Mouse (Mus musculus): Measurements from ENCODE around the gene Lrrc8a. TPM values are rescaled to one million over a fixed set of nuclear protein-coding genes. Genes with fewer than 3 reads are reported as not detected.
A peak's percentile ranks its signal among the peaks of the same experiment; 100 is the strongest.

The Lrrc8a gene
- total RNA-seq (2022) = 10 to 100 TPM; 13.2 to 20.1 (median 15.3) TPM

- peak; percentile 100 for DNase-seq (ENCODE audit: low spot score in 2 of 2)
Measured at GRCm38 (mm10) chr2:30237199-30237880, at the start of gene Lrrc8a. Gene Lrrc8a, plus strand, starts transcription at chr2:30237715.

DNA sequence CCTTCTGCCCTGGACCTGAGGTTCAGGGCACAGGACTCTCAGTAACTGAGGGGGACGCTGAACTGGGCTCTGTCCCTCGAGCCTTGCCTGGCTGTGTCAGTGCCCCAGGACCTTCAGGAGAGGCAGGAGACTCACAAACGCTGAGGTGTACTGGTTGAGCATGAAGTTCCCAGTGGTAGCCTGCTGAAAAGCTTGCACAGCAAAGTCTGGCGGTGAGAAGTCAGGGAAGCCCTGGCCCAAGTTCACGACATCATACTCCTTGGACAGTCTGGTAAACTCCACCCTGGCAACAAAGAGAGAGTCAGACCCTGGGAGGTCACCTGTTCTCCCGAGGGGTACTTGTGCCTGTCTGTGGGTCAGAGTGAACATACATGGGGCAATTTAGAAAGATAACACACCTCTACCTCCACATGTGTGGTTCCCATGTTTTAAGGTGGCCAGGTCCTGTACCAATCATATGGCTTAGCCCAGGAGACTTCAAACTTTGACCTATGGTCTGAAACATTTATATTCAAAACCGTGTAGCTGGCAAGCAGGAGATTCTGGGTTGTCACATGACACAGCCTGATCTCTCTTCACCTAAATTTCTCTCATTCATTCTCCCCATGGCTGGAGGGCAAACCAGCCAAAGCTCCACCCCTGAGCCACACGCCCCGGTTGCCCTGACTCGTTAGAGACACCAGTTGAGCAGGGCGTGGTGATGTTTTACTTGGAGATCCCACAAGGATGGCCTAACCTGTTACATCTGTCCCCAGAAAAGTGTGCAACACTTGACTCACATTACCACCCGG lies 45.5 kb upstream of the Lrrc8a start:
- no peak for DNase-seq (ENCODE audit: low spot score in 2 of 2)

- no peak for DNase-seq (ENCODE audit: low spot score in 2 of 2)
Measured at GRCm38 (mm10) chr2:30194656-30195055, 42.9 kb upstream of the Lrrc8a start.

- no peak for DNase-seq (ENCODE audit: low spot score in 2 of 2)
Measured at GRCm38 (mm10) chr2:30198021-30198420, 39.5 kb upstream of the Lrrc8a start.

- no peak for DNase-seq (ENCODE audit: low spot score in 2 of 2)
Measured at GRCm38 (mm10) chr2:30199984-30200383, 37.5 kb upstream of the Lrrc8a start.

DNA sequence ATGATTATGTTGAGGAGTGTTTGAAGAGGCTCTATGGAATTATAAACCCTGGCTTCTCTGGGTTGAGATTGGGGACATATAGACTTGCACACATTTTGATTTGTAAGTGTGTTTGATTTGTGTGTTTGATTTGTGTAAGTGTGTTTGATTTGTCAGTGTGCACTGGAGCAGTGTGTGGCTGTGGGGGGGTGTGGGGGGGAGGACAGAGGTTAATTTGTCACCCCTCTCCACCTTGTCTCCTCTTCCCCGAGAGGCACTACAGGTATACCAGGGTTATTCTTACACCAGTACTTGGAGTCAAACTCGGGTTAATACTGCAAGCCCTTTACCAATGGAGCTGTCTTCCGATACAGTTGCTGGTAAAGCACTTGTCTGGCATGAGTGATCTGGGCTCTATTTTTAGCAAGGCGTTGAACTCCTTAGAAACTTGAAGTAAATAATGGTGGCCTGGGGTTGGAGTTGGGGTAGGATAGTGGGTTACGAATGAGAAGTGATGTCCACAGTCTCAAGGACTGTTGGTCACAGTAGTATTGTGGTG lies 37.1 kb upstream of the Lrrc8a start:
- no peak for DNase-seq (ENCODE audit: low spot score in 2 of 2)

DNA sequence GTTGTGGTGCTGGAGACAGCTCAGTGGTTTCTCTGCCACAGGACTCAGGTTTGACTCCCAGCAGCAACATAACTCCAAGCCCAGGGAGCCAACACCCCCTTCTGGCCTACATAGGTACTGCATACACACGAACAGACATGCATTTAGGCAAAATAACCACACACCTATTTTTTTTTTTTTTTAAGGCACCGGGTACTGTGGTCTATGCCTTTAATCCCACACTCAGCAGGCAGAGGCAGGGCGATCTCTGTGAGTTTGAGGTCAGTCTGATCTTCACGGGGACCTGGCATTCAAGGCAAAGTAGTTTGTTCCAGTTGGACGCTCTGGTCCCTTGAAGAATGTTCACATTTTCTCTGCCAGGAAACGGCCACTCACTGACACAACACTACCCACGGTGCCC lies 34.1 kb upstream of the Lrrc8a start:
- DNase-seq (ENCODE audit: low spot score in 2 of 2) = no peak

- no peak for DNase-seq (ENCODE audit: low spot score in 2 of 2)
Measured at GRCm38 (mm10) chr2:30205255-30205628, 32.3 kb upstream of the Lrrc8a start.

DNA sequence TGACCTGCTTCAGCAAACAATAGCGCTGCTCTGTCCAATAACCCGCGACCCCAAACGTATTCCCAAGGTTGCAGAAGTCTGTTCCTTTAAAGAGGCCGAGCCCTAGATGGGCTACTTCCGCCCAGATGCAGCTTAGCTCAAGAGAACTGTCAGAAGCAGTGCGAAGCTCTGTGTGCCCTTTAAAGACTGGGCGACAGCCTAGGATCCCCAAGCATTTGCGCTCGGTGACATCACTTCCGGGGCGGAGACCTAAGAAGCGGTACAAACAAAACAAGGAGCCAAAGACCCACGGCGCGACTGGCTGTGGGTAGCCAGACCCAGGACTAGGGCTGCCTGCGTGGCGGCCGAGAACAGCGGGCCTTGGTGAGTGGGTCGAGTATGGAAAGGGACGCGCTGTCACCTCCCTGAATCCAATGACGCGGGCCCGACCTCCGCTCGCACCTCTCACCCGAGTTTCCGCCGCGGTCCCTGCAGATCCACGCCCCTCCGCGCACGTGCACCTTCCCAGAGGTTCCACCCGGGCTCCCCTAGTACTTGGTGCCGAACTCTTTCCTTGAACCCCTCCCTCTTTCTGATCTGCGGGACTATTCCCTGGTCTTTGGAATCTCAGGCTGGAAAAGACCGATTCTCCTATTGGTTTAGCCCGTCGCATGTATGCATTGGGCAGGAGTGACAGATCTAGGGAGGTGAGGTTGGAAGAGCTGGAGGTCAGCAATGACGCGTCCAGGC lies 31.7 kb upstream of the Lrrc8a start, which contains the start of gene Kyat1:
TSS of gene Kyat1 (minus strand) at position 219 of the 729 bp plus-strand sequence.
- peak; percentile 92 for DNase-seq (ENCODE audit: low spot score in 2 of 2)

DNA sequence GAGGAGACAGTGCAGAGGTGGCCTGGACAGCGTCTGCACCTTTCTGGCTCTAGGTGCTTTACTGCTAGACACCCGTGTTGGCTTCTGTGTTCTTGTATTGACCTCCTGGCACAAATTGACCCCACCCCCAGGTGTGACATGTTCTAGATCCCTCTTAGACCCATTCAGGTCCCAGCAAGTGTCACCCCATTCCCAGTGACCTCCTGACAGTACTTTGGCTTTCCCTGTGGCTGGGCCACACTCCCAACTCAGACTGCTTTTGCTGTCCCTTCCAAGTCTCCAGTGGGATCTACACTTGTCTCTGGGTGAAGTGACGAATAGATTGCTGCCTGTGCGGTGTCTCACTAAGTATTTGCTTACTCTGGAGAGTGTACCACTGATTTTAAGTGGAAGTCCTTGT lies 30.1 kb upstream of the Lrrc8a start:
- DNase-seq (ENCODE audit: low spot score in 2 of 2) = no peak

- DNase-seq (ENCODE audit: low spot score in 2 of 2) = no peak
Measured at GRCm38 (mm10) chr2:30207886-30208285, 29.6 kb upstream of the Lrrc8a start.

GRCm38 (mm10) chr2:30211408-30212168 lies 25.9 kb upstream of the Lrrc8a start:
- DNase-seq (ENCODE audit: low spot score in 2 of 2) = no peak

GRCm38 (mm10) chr2:30212169-30212545 lies 25.4 kb upstream of the Lrrc8a start:
- no peak for DNase-seq (ENCODE audit: low spot score in 2 of 2)

DNA sequence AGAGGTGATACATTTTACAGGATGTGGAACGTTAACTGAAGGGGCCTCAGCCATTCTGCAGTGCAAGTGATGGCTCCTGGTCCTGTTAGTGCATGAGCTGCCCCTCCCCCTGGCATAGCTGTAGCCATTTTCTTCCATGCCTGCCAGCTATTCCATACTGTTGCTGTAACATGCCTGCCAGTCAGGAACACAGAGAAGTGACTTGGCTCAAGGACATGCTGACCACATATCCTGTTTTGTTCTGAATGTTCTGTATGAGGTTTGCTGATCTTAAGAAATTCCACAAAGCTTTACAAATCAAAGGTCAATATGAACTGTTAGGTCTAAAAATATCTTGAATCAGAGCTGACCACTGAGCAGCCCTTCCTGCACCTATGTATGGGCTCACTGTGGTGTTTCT lies 24.6 kb upstream of the Lrrc8a start:
- DNase-seq (ENCODE audit: low spot score in 2 of 2) = no peak

GRCm38 (mm10) chr2:30214745-30215144 lies 22.8 kb upstream of the Lrrc8a start:
- DNase-seq (ENCODE audit: low spot score in 2 of 2) = no peak

GRCm38 (mm10) chr2:30215493-30215892 lies 22.0 kb upstream of the Lrrc8a start:
- no peak for DNase-seq (ENCODE audit: low spot score in 2 of 2)

- no peak for DNase-seq (ENCODE audit: low spot score in 2 of 2)
Measured at GRCm38 (mm10) chr2:30216293-30216692, 21.2 kb upstream of the Lrrc8a start.

DNA sequence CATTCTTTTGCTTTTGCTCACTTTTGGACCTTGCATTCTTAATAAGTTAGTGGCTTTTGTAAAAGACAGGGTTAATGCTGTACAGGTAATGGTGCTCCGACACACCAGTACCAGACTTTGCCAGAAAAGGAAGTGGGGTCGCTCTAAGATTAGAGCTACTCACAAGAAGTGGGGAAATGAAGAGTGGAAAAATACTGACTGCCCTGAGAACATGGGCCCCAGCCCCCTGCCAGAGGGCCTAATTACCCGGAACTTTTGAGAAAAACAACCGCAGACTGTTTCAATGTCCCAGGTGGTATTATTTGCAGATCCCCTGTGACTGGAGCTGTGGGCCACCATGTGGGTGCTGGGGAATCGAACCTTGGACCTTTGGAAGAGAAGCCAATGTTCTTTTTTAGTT lies 1.9 kb upstream of the Lrrc8a start:
- DNase-seq (ENCODE audit: low spot score in 2 of 2) = no peak

DNA sequence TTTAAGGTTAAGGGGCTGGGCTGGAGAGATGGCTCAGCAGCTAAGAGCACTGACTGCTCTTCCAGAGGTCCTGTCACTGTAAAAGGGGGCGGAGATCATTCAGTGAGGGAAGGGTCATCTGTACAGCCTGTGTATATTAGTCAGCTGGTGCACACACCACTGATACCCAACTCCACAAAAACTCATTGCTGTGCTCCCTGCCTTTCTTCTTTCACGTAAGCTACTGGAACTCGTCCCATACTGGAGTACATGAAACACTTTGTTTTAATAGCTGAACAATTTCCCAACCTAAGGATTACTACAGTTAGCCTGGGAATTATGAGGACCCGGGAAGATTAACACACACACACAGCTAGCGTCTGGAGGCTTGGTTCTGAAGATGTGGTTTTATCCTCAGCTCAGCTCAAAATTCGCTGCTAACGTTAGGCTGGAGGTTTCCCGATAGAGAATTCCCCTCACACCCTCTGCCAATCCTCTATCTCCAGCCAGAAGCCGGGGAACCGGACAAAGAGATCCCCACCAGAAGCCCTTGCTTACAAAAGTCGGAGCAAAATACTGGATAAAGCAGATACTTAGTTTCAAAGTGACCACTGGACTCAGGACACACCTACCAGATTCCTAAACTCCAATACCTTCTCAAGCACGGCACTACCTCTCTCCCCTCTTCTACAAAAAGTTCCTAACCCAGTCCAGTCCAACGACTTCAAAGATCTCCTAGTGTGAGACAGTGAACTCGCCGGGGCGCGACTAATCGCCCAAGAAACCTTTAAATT lies 903 bp upstream of the Lrrc8a start:
- no peak for DNase-seq (ENCODE audit: low spot score in 2 of 2)

DNA sequence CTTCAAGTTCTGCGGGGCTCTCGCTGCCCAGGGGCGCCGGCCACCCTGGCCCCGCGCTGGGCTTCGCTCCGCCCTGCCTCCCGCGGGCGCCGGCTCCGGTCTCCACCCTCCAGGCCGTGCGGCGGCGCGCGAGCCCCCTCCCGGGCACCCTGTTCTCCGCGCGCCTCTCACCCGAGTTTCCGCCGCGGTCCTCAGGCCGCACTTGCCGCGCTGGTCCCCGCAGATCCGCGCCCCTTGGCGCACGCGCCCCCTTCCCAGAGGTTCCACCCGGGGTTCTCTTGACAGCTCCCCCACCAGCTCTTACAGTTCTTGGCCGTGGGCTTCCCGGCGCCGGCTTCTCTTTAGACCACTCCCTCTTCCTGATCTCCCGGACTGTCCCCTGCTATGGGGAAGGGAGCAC lies 366 bp downstream of the Lrrc8a start:
- peak in 1 of 2 experiments; percentile 56 for DNase-seq (ENCODE audit: low spot score in 2 of 2)
